Mouse (Mus musculus) megakaryocyte, embryonic 14.5 days (primary cell): ENCODE measurements around the gene Mgst2. TPM values are rescaled to one million over a fixed set of nuclear protein-coding genes. Genes with fewer than 3 reads are reported as not detected.

Experiments
- H3K27me3 ChIP-seq: replicated peaks from 2 replicates; pipeline ENCODE3; 2012; ENCODE audit warnings: inconsistent platforms
- H3K36me3 ChIP-seq: replicated peaks from 2 replicates; pipeline ENCODE3; 2012; ENCODE audit warnings: low read length, inconsistent platforms, mixed read lengths
- H3K4me1 ChIP-seq: 2 replicates; pipeline ENCODE4 v1.6.1; 2012; ENCODE audit warnings: inconsistent platforms
- H3K4me3 ChIP-seq: replicated peaks from 2 replicates; pipeline ENCODE3; 2012; ENCODE audit warnings: moderate library complexity, mild to moderate bottlenecking, inconsistent platforms
- H3K9me3 ChIP-seq: 2 replicates; pipeline ENCODE4 v1.6.1; 2012; ENCODE audit warnings: inconsistent platforms
- FLI1 ChIP-seq: IDR thresholded peaks from 2 replicates; pipeline ENCODE4 v1.6.1; 2012; ENCODE audit warnings: low read length, inconsistent platforms, mixed read lengths
- GATA1 ChIP-seq: IDR thresholded peaks from 3 replicates; pipeline ENCODE4 v1.6.1; 2012; ENCODE audit warnings: mixed read lengths, low read length, inconsistent platforms, borderline replicate concordance
- polyA plus RNA-seq: library from polyadenylated mRNA; stranded (reverse); fragments of >175 nt; gene quantifications from 2 replicates; pipeline ENCODE4 v1.2.3, GENCODE M21; 2012; ENCODE audit warnings: low replicate concordance; ENCODE audit not compliant: insufficient read depth

Mgst2 gene
- polyA plus RNA-seq, 1 experiment, result 1.1 TPM

GRCm38 (mm10) chr3:51712382-51712781 is 52.2 kb downstream of the Mgst2 start:
- TF ChIP-seq GATA1 (no peak; the same call in 2 of the 3 replicates), FLI1 (no peak)
- Histone ChIP-seq H3K9me3 (peaks cover 5% of the 10 kb centered on the region), H3K27me3 (no peaks in the 10 kb centered on the region), H3K4me3 (peak overlapping the region; percentile 57), H3K4me1 (peaks cover 92% of the 10 kb centered on the region), H3K36me3 (peaks cover 33% of the 10 kb centered on the region)

GRCm38 (mm10) chr3:51713233-51713632 is 53.1 kb downstream of the Mgst2 start:
- Histone ChIP-seq H3K4me3 (no peak overlapping the region), H3K4me1 (peaks cover 94% of the 10 kb centered on the region), H3K9me3 (no peaks in the 10 kb centered on the region), H3K36me3 (peaks cover 26% of the 10 kb centered on the region), H3K27me3 (no peaks in the 10 kb centered on the region)
- TF ChIP-seq GATA1 (no peak), FLI1 (no peak)

- Histone ChIP-seq H3K27me3 (no peaks in the 10 kb centered on the region), H3K9me3 (no peaks in the 10 kb centered on the region), H3K36me3 (peaks cover 17% of the 10 kb centered on the region), H3K4me3 (no peak overlapping the region), H3K4me1 (peaks cover 94% of the 10 kb centered on the region)
- no peak for TF ChIP-seq FLI1
- no peak for TF ChIP-seq GATA1
Observed at GRCm38 (mm10) chr3:51714469-51714868, 54.3 kb downstream of the Mgst2 start.

- H3K9me3 ChIP-seq, result peaks cover 5% of the 10 kb centered on the region
- H3K4me3 ChIP-seq, result no peak overlapping the region
- peaks cover 16% of the 10 kb centered on the region for H3K36me3 ChIP-seq
- no peaks in the 10 kb centered on the region for H3K27me3 ChIP-seq
- TF ChIP-seq GATA1 (no peak), FLI1 (no peak)
- peaks cover 89% of the 10 kb centered on the region for H3K4me1 ChIP-seq
Observed at GRCm38 (mm10) chr3:51717455-51717854, 57.3 kb downstream of the Mgst2 start.

DNA sequence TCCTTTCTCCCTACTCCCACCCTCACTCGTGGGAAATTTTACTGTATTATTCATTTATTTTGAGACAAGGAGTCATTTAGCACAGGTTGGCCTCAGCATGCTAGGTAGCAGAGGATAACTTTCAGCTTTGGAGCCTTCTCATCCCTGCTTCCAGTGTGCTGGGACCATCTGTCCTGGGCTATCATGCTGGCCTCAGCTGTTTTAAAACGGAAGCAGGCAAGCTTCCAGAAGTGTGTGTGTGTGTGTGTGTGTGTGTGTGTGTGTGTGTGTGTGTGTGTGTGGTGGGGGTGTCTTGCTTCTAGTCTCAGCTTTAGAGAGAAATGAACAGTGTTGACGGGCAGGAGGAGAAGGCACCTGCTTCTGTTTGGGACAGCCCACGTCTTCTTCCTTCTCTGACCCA is 57.7 kb downstream of the Mgst2 start:
- H3K4me3 ChIP-seq, result no peak overlapping the region
- H3K9me3 ChIP-seq, result peaks cover 5% of the 10 kb centered on the region
- H3K36me3 ChIP-seq, result peaks cover 16% of the 10 kb centered on the region
- TF ChIP-seq FLI1, result no peak
- TF ChIP-seq GATA1, result no peak
- H3K27me3 ChIP-seq, result no peaks in the 10 kb centered on the region
- peaks cover 89% of the 10 kb centered on the region for H3K4me1 ChIP-seq

DNA sequence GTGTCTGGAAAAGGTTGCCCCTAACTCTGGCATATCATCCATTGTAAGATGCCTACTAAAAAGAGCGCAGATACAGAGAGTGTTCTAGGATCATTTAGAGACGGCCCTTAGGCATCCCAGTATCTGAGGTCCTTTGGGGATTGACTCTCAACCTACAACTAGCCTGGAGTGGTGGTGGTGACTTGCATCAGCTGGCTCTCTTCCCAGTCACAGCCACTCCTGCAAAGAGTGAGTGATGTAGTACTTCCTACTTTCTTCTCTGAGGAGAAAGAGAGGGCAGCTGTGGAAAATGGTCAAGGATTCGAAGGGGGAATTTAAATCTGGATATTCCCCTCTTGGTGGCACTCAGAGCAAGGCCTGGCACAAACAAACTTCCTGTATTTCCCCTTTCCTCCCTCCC is 59.2 kb downstream of the Mgst2 start:
- TF ChIP-seq FLI1 (no peak), GATA1 (no peak)
- H3K4me3 ChIP-seq, result no peak overlapping the region

DNA sequence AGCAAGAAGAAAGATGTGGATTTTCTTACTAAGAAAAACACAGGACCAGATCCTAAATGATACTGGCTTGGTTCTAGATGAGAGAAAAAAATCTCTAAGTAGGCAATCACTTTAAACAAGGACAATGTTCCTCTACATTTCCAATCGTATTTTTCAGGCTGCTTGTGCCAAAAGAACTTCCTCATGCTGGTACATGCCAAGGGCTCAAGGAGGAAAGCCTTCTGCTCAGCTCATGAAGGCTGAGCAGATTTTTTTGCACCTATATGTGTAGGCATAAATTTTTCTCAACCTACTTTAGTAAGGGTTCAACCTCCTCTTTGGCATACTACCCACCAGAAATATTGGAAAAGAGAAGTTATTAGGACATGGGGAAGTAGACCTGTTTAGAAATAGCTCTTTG is 59.8 kb downstream of the Mgst2 start:
- TF ChIP-seq FLI1 (no peak), GATA1 (no peak)
- Histone ChIP-seq H3K4me1 (peaks cover 91% of the 10 kb centered on the region), H3K4me3 (no peak overlapping the region), H3K36me3 (peaks cover 16% of the 10 kb centered on the region), H3K9me3 (peaks cover 5% of the 10 kb centered on the region), H3K27me3 (no peaks in the 10 kb centered on the region)

More for the DNA sequence above, 59.2 kb downstream of the Mgst2 start:
- peaks cover 91% of the 10 kb centered on the region for H3K4me1 ChIP-seq
- H3K27me3 ChIP-seq, result no peaks in the 10 kb centered on the region
- H3K9me3 ChIP-seq, result peaks cover 5% of the 10 kb centered on the region
- H3K36me3 ChIP-seq, result peaks cover 16% of the 10 kb centered on the region

DNA sequence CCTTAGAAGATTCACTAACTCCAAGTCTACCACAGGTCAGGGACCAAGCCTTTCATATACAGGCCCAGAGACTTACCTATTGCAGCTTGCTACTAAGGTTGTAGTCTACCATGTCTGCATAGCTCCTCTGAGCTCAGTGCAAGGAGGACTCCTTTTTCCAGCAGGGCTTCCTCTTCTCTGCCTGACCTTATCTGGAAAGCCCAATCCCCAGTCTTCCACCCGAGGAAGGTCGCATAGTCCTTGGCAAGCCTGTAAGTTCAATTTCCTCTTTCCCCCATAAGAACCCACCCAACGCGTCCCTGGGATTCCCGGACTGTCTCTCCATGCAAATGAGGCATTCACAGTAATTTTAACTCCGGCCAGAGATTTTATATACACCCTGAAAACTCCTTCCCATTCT is 66.1 kb downstream of the Mgst2 start:
- no peak for TF ChIP-seq GATA1
- no peak for TF ChIP-seq FLI1
- Histone ChIP-seq H3K4me3 (peak overlapping the region; percentile 35), H3K27me3 (no peaks in the 10 kb centered on the region), H3K36me3 (peaks cover 27% of the 10 kb centered on the region), H3K9me3 (no peaks in the 10 kb centered on the region), H3K4me1 (peaks cover 99% of the 10 kb centered on the region)

- no peaks in the 10 kb centered on the region for H3K9me3 ChIP-seq
- peaks cover 21% of the 10 kb centered on the region for H3K36me3 ChIP-seq
- no peaks in the 10 kb centered on the region for H3K27me3 ChIP-seq
- H3K4me3 ChIP-seq, result peak overlapping the region; percentile 50
- H3K4me1 ChIP-seq, result peaks cover 100% of the 10 kb centered on the region
- no peak for TF ChIP-seq GATA1
- no peak for TF ChIP-seq FLI1
Observed at GRCm38 (mm10) chr3:51727487-51727886, 67.3 kb downstream of the Mgst2 start.

GRCm38 (mm10) chr3:51727968-51728367 is 67.8 kb downstream of the Mgst2 start:
- no peaks in the 10 kb centered on the region for H3K9me3 ChIP-seq
- H3K4me1 ChIP-seq, result peaks cover 100% of the 10 kb centered on the region
- H3K27me3 ChIP-seq, result no peaks in the 10 kb centered on the region
- H3K4me3 ChIP-seq, result peak overlapping the region; percentile 83
- peaks cover 21% of the 10 kb centered on the region for H3K36me3 ChIP-seq
- TF ChIP-seq FLI1 (no peak), GATA1 (no peak)

DNA sequence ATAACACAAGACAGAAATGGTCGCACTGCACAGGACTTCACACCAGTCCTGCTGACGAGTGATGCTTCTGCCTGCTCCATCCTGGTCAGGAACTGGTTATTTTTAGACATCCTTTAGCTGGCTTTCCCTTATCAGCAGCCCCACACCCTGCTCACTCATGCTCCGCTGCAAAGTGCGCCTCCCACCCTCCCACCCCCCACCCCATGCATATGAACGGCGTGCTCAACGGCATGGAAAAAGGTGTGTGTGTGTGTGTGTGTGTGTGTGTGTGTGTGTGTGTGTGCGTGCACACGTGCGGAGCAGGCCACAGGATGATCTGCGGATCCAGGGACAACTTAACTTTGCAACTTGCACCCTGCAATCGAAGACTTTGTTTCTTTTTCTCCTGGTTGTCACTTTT is 68.3 kb downstream of the Mgst2 start:
- Histone ChIP-seq H3K4me1 (peaks cover 100% of the 10 kb centered on the region), H3K36me3 (peaks cover 21% of the 10 kb centered on the region), H3K4me3 (peak overlapping the region; percentile 83), H3K9me3 (no peaks in the 10 kb centered on the region), H3K27me3 (no peaks in the 10 kb centered on the region)
- TF ChIP-seq FLI1 (no peak), GATA1 (peak; percentile 64; the same call in 1 of the 3 replicates)
